Mouse (Mus musculus): ENCODE measurements around the gene Eif3a.

GRCm38 (mm10) chr19:60793170-60793707, 2.8 kb upstream of the Eif3a start:
- TF ChIP-seq CTCF (IDR thresholded peaks at IDR 0.05; ENCODE audit: borderline replicate concordance, extremely low read depth, insufficient read depth, insufficient read length), result no peak
- TF ChIP-seq POLR2A (IDR thresholded peaks at IDR 0.05; ENCODE audit: borderline replicate concordance, extremely low read depth, insufficient read depth, insufficient read length, poor library complexity, severe bottlenecking), result no peak
